Mouse (Mus musculus): ENCODE results near the gene Slc9a1. TPM values are rescaled to one million over a fixed set of nuclear protein-coding genes. Genes with fewer than 3 reads are reported as not detected.

Slc9a1 gene
- polyA plus RNA-seq, 1 experiment = 39.4 TPM

DNA sequence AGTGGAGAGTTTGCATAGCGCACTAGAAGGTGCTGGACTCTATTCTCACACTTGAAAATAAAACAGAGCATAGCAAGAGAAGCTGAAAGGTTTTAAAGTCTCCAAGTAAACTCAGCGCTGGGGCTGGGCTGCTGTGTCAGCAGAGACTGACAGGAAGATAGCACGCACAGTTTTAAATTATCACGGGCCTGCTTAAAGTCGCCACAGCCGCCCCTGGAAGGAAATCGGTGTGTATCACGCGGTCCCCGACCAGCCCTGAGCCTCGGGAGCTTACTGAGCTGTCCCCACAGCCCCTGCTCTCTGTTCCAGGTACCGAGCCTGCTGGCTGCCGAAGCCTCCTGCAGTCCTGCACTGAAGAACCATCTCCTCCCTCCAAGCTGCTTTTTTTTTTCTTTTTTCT, 32.5 kb downstream of the Slc9a1 start:
- H3K27me3 ChIP-seq (ENCODE audit: control insufficient read depth, insufficient read depth, low read length) = no peaks in the 10 kb centered on the region
- H3K4me3 ChIP-seq (ENCODE audit: extremely low read depth, insufficient read depth, insufficient read length) = no peak overlapping the region
- H3K36me3 ChIP-seq (ENCODE audit: control insufficient read depth, insufficient read depth, low read length) = no peaks in the 10 kb centered on the region
- no peak overlapping the region for H3K27ac ChIP-seq (ENCODE audit: insufficient read depth, low read length)
- 34% methylated on average over 13 of the region's 13 CpGs for WGBS
- peaks cover 3% of the 10 kb centered on the region; the same call in 1 of the 2 replicates for H3K4me1 ChIP-seq (ENCODE audit: control insufficient read depth, insufficient read depth, insufficient read length)
- TF ChIP-seq POLR2A (IDR thresholded peaks at IDR 0.05; ENCODE audit: low read depth, low read length) = no peak
- TF ChIP-seq CTCF (IDR thresholded peaks at IDR 0.05; ENCODE audit: extremely low read depth, insufficient read depth, insufficient read length, insufficient replicate concordance) = no peak
- DNase-seq (ENCODE audit: low read depth in 1 of 2, low spot score in 2 of 2) = no peak

- H3K4me1 ChIP-seq (ENCODE audit: control insufficient read depth, insufficient read depth, insufficient read length) = peaks cover 3% of the 10 kb centered on the region; the same call in 1 of the 2 replicates
- H3K27ac ChIP-seq (ENCODE audit: insufficient read depth, low read length) = no peak overlapping the region
- H3K36me3 ChIP-seq (ENCODE audit: control insufficient read depth, insufficient read depth, low read length) = no peaks in the 10 kb centered on the region
- no peak overlapping the region for H3K4me3 ChIP-seq (ENCODE audit: extremely low read depth, insufficient read depth, insufficient read length)
- 94% methylated on average over 9 of the region's 9 CpGs for WGBS
- no peak for DNase-seq (ENCODE audit: low read depth in 1 of 2, low spot score in 2 of 2)
- no peaks in the 10 kb centered on the region for H3K27me3 ChIP-seq (ENCODE audit: control insufficient read depth, insufficient read depth, low read length)
- TF ChIP-seq POLR2A (IDR thresholded peaks at IDR 0.05; ENCODE audit: low read depth, low read length) (no peak), CTCF (IDR thresholded peaks at IDR 0.05; ENCODE audit: extremely low read depth, insufficient read depth, insufficient read length, insufficient replicate concordance) (no peak)
Measured at GRCm38 (mm10) chr4:133403611-133404228, 34.2 kb downstream of the Slc9a1 start.

DNA sequence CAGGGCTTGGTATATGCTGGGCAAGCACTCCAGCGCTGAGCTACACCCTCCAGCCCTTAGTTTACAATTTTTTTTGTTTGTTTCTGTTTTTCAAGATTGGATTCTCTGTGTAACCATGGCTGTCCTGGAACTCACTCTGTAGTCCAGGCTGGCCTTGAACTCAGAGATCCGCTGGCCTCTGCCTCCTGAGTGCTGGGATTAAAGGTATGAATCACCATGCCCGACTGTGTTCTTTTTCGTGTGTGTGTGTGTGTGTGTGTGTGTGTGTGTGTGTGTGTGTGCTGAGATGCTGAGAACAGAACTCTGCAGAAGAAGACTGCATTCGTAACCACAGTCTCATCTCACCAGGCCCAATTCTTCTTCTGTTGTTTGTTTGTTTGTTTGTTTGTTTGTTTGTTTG, 34.8 kb downstream of the Slc9a1 start:
- no peak overlapping the region for H3K27ac ChIP-seq (ENCODE audit: insufficient read depth, low read length)
- H3K4me1 ChIP-seq (ENCODE audit: control insufficient read depth, insufficient read depth, insufficient read length) = peaks cover 3% of the 10 kb centered on the region; the same call in 1 of the 2 replicates
- WGBS = 84% methylated on average over 5 of the region's 5 CpGs
- H3K27me3 ChIP-seq (ENCODE audit: control insufficient read depth, insufficient read depth, low read length) = no peaks in the 10 kb centered on the region
- H3K4me3 ChIP-seq (ENCODE audit: extremely low read depth, insufficient read depth, insufficient read length) = no peak overlapping the region
- no peaks in the 10 kb centered on the region for H3K36me3 ChIP-seq (ENCODE audit: control insufficient read depth, insufficient read depth, low read length)
- no peak for TF ChIP-seq POLR2A (IDR thresholded peaks at IDR 0.05; ENCODE audit: low read depth, low read length)
- TF ChIP-seq CTCF (IDR thresholded peaks at IDR 0.05; ENCODE audit: extremely low read depth, insufficient read depth, insufficient read length, insufficient replicate concordance) = no peak
- no peak for DNase-seq (ENCODE audit: low read depth in 1 of 2, low spot score in 2 of 2)

DNA sequence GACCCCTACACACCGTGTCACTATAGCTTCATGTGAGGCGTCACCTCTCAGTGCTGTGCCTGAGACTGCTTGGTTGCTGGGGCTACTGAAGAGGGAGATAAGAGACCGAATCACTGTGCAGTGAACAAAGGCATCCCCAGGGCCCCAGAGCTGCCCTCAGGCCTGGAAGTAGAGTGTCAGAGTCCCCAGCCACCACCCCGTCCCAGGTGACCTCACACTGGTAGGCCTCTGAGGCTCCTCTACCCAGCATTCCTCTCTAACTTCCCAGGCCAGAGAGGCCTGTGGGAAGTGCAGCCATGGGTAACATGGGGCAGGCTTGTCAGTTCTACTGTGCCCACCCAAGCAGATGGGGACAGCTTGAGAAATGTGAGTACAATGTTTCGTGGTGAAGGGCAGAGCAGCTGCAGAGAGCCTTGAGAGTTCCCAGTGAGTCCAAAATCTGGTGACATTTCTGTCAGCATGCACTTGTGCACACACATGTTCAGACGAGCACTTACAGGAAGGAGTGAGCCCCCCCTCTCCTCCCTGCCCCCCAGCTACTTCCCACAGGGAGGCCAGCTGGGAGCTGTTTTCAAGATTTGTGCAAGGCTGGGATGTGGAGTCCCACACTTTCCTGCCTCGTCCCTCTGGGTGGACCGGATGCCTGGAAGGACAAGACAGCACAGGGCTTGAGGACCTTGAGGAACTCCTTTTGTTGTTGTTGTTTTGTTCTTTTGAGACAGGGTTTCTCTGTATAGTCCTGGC, 37.0 kb downstream of the Slc9a1 start:
- Histone ChIP-seq H3K4me3 (ENCODE audit: extremely low read depth, insufficient read depth, insufficient read length) (no peak overlapping the region), H3K27me3 (ENCODE audit: control insufficient read depth, insufficient read depth, low read length) (no peaks in the 10 kb centered on the region), H3K27ac (ENCODE audit: insufficient read depth, low read length) (no peak overlapping the region), H3K4me1 (ENCODE audit: control insufficient read depth, insufficient read depth, insufficient read length) (peaks cover 3% of the 10 kb centered on the region; the same call in 1 of the 2 replicates), H3K36me3 (ENCODE audit: control insufficient read depth, insufficient read depth, low read length) (no peaks in the 10 kb centered on the region)
- 65% methylated on average over 8 of the region's 8 CpGs for WGBS
- TF ChIP-seq CTCF (IDR thresholded peaks at IDR 0.05; ENCODE audit: extremely low read depth, insufficient read depth, insufficient read length, insufficient replicate concordance) = no peak
- DNase-seq (ENCODE audit: low read depth in 1 of 2, low spot score in 2 of 2) = no peak

DNA sequence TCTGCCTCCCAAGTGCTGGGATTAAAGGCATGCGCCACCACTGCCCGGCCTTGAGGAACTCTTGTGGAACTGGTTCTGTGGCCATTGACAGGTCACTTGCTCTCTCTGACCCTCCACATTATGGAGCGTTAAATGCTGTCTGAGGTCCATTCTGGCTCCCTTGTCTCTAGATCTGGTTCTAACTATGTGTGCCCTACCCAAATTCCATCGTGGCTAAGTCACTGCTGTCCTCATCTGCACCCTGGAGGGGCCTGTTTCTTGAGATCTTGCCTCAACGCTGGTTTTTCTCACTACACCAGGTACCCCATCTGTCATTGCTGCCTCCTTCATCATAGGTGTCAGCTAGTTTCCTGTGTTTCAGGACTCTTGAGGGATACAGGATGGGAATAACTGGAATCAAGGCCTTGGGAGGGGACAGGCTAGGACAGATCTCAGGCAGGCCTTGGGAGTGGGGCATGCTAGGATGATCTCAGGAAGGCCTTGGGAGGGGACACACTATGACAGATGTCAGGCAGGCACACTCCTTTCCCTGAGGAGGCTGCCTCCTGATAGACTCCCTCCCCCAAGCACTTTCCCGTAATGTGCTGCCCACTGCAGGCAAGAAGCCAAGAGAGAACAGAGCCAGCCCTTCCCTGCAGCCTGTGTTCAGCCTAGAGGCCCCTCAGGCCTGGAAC, 37.7 kb downstream of the Slc9a1 start:
- 77% methylated on average over 6 of the region's 6 CpGs for WGBS
- Histone ChIP-seq H3K36me3 (ENCODE audit: control insufficient read depth, insufficient read depth, low read length) (no peaks in the 10 kb centered on the region), H3K27ac (ENCODE audit: insufficient read depth, low read length) (peak overlapping the region; percentile 15; the same call in 1 of the 2 replicates), H3K27me3 (ENCODE audit: control insufficient read depth, insufficient read depth, low read length) (no peaks in the 10 kb centered on the region), H3K4me1 (ENCODE audit: control insufficient read depth, insufficient read depth, insufficient read length) (peaks cover 5% of the 10 kb centered on the region; the same call in 1 of the 2 replicates), H3K4me3 (ENCODE audit: extremely low read depth, insufficient read depth, insufficient read length) (no peak overlapping the region)
- DNase-seq (ENCODE audit: low read depth in 1 of 2, low spot score in 2 of 2) = no peak
- TF ChIP-seq CTCF (IDR thresholded peaks at IDR 0.05; ENCODE audit: extremely low read depth, insufficient read depth, insufficient read length, insufficient replicate concordance) (no peak), POLR2A (IDR thresholded peaks at IDR 0.05; ENCODE audit: low read depth, low read length) (no peak)

- Histone ChIP-seq H3K4me3 (ENCODE audit: extremely low read depth, insufficient read depth, insufficient read length) (no peak overlapping the region), H3K4me1 (ENCODE audit: control insufficient read depth, insufficient read depth, insufficient read length) (peaks cover 9% of the 10 kb centered on the region; the same call in 1 of the 2 replicates), H3K36me3 (ENCODE audit: control insufficient read depth, insufficient read depth, low read length) (no peaks in the 10 kb centered on the region), H3K27me3 (ENCODE audit: control insufficient read depth, insufficient read depth, low read length) (no peaks in the 10 kb centered on the region), H3K27ac (ENCODE audit: insufficient read depth, low read length) (peak overlapping the region; percentile 15; the same call in 1 of the 2 replicates)
- TF ChIP-seq POLR2A (IDR thresholded peaks at IDR 0.05; ENCODE audit: low read depth, low read length) (no peak), CTCF (IDR thresholded peaks at IDR 0.05; ENCODE audit: extremely low read depth, insufficient read depth, insufficient read length, insufficient replicate concordance) (no peak)
- 94% methylated on average over 7 of the region's 7 CpGs for WGBS
- DNase-seq (ENCODE audit: low read depth in 1 of 2, low spot score in 2 of 2) = no peak
Measured at GRCm38 (mm10) chr4:133408006-133408405, 38.5 kb downstream of the Slc9a1 start.

All from spleen, adult 2 months (tissue).